In the genomic region with DNA sequence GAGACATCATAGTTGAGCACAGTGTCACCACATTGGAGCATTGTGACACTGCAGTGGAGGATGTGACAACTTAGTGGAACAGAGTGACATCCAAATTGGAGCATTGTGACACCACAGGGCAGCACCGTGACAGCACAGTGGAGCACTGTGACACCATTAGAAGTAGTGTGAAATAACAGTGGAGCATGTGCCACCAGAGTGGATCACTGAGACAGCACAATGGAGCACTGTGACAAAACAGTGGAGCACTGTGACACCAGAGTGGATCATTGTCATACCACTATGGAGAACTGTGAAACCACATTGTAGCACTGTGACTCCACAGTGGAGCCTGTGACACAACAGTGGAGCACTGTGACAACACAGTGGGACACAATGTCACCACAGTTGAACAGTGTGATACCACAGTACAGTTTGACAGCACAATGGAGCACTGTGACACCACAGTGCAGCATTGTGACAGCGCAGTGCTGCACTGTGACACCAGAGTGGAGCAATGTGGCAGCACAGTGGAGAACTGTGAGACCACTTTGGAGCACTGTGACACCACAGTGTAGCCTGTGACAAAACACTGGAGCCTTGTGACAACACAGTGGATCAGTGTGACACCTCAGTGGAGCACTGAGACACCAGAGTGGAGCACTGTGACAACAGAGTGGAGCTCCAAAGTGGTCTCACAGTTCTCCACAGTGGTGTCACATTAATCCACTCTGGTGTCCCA, we compare ENCODE assay signal across 16 mouse cellular contexts.
DNase-seq lines count a peak whose midpoint lies in the region; ATAC-seq lines count a peak whose summit lies in the region.
"Had no signal": no experiment of that assay in that cellular context is flagged by ENCODE, and none has a peak within 500 bp of the region (broad histone marks: within the 10 kb centered on the region; RNA-seq: fewer than 3 reads in every experiment).

No protein-coding gene starts in this region.

- peak; percentile 38 for DNase-seq in forebrain, embryonic 11.5 days (ENCODE audit: low spot score)
- DNase-seq in forebrain, embryonic 14.5 days (ENCODE audit: low spot score): no peak
- DNase-seq in heart, postnatal 4 days: peak; percentile 3
- no peak for DNase-seq in heart, postnatal 36 days
- peak; percentile 1 for DNase-seq in urinary bladder, postnatal 14 days (ENCODE audit: low spot score)
- DNase-seq in urinary bladder, adult 18-20 months (ENCODE audit: low spot score in 2 of 2): no peak
- DNase-seq: adrenal gland, postnatal 25 days; kidney, adult 8-10 months; liver, embryonic 13.5 days; right cerebral cortex, adult 18-20 months had no signal

- intact Hi-C loops in heart, postnatal 36 days (cut with DNase I): no loop called here

- 88% methylated on average over 2 of the region's 2 CpGs for WGBS in forebrain, embryonic 11.5 days
- WGBS in forebrain, embryonic 14.5 days: 88% methylated on average over 2 of the region's 2 CpGs

- peaks cover 71% of the 10 kb centered on the region for H3K9me3 ChIP-seq in forebrain, embryonic 11.5 days (ENCODE audit: control insufficient read depth, low read length)
- peaks cover 69% of the 10 kb centered on the region for H3K9me3 ChIP-seq in forebrain, embryonic 14.5 days (replicated peaks; ENCODE audit: control insufficient read depth, low read length)
- peaks cover 71% of the 10 kb centered on the region for H3K9me3 ChIP-seq in megakaryocyte, embryonic 14.5 days

- no peaks in the 10 kb centered on the region for H3K4me1 ChIP-seq in forebrain, embryonic 11.5 days (replicated peaks; ENCODE audit: control insufficient read depth, insufficient read depth, low read length)
- no peaks in the 10 kb centered on the region for H3K4me1 ChIP-seq in forebrain, embryonic 14.5 days (ENCODE audit: control insufficient read depth, insufficient read depth, low read length)
- peaks cover 10% of the 10 kb centered on the region; the same call in 1 of the 2 replicates for H3K4me1 ChIP-seq in megakaryocyte, embryonic 14.5 days
- H3K4me1 ChIP-seq: forebrain, embryonic 12.5 days; heart, embryonic 15.5 days; hindbrain, embryonic 12.5 days; liver, embryonic 13.5 days; lung, embryonic 15.5 days had no signal

- H3K4me3 ChIP-seq in forebrain, embryonic 11.5 days (ENCODE audit: low read depth, low read length): no peak overlapping the region
- H3K4me3 ChIP-seq in forebrain, embryonic 14.5 days (ENCODE audit: low read depth, low read length): no peak overlapping the region
- peak overlapping the region; percentile 5 for H3K4me3 ChIP-seq in megakaryocyte, embryonic 14.5 days (replicated peaks)
- H3K4me3 ChIP-seq: forebrain, embryonic 12.5 days; heart, embryonic 15.5 days; hindbrain, embryonic 12.5 days; liver, embryonic 13.5 days; lung, embryonic 15.5 days had no signal

- no peaks in the 10 kb centered on the region for H3K36me3 ChIP-seq in forebrain, embryonic 11.5 days (ENCODE audit: control insufficient read depth, insufficient read depth, low read length)
- no peaks in the 10 kb centered on the region for H3K36me3 ChIP-seq in forebrain, embryonic 14.5 days (ENCODE audit: control insufficient read depth, insufficient read depth, low read length)
- H3K36me3 ChIP-seq in megakaryocyte, embryonic 14.5 days (replicated peaks; ENCODE audit: low read length): no peaks in the 10 kb centered on the region
- H3K36me3 ChIP-seq: heart, embryonic 15.5 days; liver, embryonic 13.5 days; lung, embryonic 15.5 days had no signal

- ATAC-seq in forebrain, embryonic 11.5 days (replicated peaks; ENCODE audit: low FRiP score): no peak
- no peak for ATAC-seq in forebrain, embryonic 14.5 days
- ATAC-seq in megakaryocyte, adult 5-6 weeks (ENCODE audit: poor library complexity, severe bottlenecking): no peak

- H3K9ac ChIP-seq in forebrain, embryonic 11.5 days (ENCODE audit: low read length): no peak overlapping the region
- no peak overlapping the region for H3K9ac ChIP-seq in forebrain, embryonic 14.5 days (ENCODE audit: low read length)
- H3K9ac ChIP-seq: forebrain, embryonic 12.5 days; heart, embryonic 15.5 days; hindbrain, embryonic 12.5 days; liver, embryonic 13.5 days; lung, embryonic 15.5 days had no signal

- H3K27me3 ChIP-seq in forebrain, embryonic 11.5 days (ENCODE audit: control insufficient read depth, insufficient read depth, low read length): no peaks in the 10 kb centered on the region
- H3K27me3 ChIP-seq in forebrain, embryonic 14.5 days (replicated peaks; ENCODE audit: control insufficient read depth, insufficient read depth, low read length): no peaks in the 10 kb centered on the region
- H3K27me3 ChIP-seq in megakaryocyte, embryonic 14.5 days (replicated peaks): no peaks in the 10 kb centered on the region
- H3K27me3 ChIP-seq: forebrain, embryonic 12.5 days; heart, embryonic 15.5 days; hindbrain, embryonic 12.5 days; liver, embryonic 13.5 days; lung, embryonic 15.5 days had no signal

- H3K27ac ChIP-seq in forebrain, embryonic 11.5 days (ENCODE audit: low read depth, low read length): no peak overlapping the region
- no peak overlapping the region for H3K27ac ChIP-seq in forebrain, embryonic 14.5 days (ENCODE audit: low read depth, low read length)
- H3K27ac ChIP-seq: forebrain, embryonic 12.5 days; heart, embryonic 15.5 days; hindbrain, embryonic 12.5 days; liver, embryonic 13.5 days; lung, embryonic 15.5 days had no signal

- H3K4me2 ChIP-seq in forebrain, embryonic 11.5 days (ENCODE audit: low read depth, low read length, severe bottlenecking): no peak overlapping the region
- H3K4me2 ChIP-seq in forebrain, embryonic 14.5 days (ENCODE audit: low read length): no peak overlapping the region
- H3K4me2 ChIP-seq: forebrain, embryonic 12.5 days; heart, embryonic 15.5 days; hindbrain, embryonic 12.5 days; liver, embryonic 13.5 days; lung, embryonic 15.5 days had no signal

Comparison
In these comparisons a context has a peak if more than half of its experiments do, and no peak if none do; other contexts are left out.
1. DNase-seq: peak in forebrain, embryonic 11.5 days (single experiment), heart, postnatal 4 days (single experiment) and urinary bladder, postnatal 14 days (single experiment); none in forebrain, embryonic 14.5 days (single experiment), heart, postnatal 36 days (0 of 2) and urinary bladder, adult 18-20 months (0 of 2).